7 mouse cellular contexts compared by ENCODE assay signal in genomic region chr7:127208295-127208552, GRCm38 (mm10). TPM values are rescaled to one million over a fixed set of nuclear protein-coding genes. Genes with fewer than 3 reads are reported as not detected.
DNase-seq lines count a peak whose midpoint lies in the region; ATAC-seq lines count a peak whose summit lies in the region.

TSS of gene Tbc1d10b (minus strand) at chr7:127208468.

- 2% methylated on average over 24 of the region's 44 CpGs for WGBS in embryonic facial prominence, embryonic 12.5 days
- under 1% methylated on average over 40 of the region's 44 CpGs for WGBS in heart, embryonic 16.5 days
- WGBS in neural tube, embryonic 14.5 days: under 1% methylated on average over 35 of the region's 44 CpGs

- ATAC-seq in embryonic facial prominence, embryonic 12.5 days (ENCODE audit: insufficient number of reproducible peaks, insufficient read depth, low FRiP score, low TSS enrichment): no peak
- no peak; the same call in 1 of the 2 replicates for ATAC-seq in heart, embryonic 16.5 days (replicated peaks; ENCODE audit: extremely low read depth, insufficient read depth, low FRiP score)
- peak; percentile 4; the same call in 1 of the 2 replicates for ATAC-seq in neural tube, embryonic 14.5 days (ENCODE audit: low read depth)
- ATAC-seq in frontal cortex, adult (ENCODE audit: low TSS enrichment): no peak

- H3K4me2 ChIP-seq in embryonic facial prominence, embryonic 12.5 days (replicated peaks): peak within 1 kb of the TSS; percentile 99
- H3K4me2 ChIP-seq in heart, embryonic 16.5 days (ENCODE audit: low read depth, low read length): peak within 1 kb of the TSS; percentile 96
- H3K4me2 ChIP-seq in neural tube, embryonic 14.5 days (ENCODE audit: low read depth, low read length): peak within 1 kb of the TSS; percentile 100

- peaks cover 17% of the 10 kb centered on the region for H3K4me1 ChIP-seq in embryonic facial prominence, embryonic 12.5 days
- peaks cover 21% of the 10 kb centered on the region for H3K4me1 ChIP-seq in heart, embryonic 16.5 days (ENCODE audit: control insufficient read depth, insufficient read depth, low read length)
- H3K4me1 ChIP-seq in neural tube, embryonic 14.5 days (ENCODE audit: control insufficient read depth, insufficient read depth, low read length): peaks cover 25% of the 10 kb centered on the region

- intact Hi-C loops in left cerebral cortex, postnatal 4 days (cut with DNase I): no loop called here

- H3K36me3 ChIP-seq in embryonic facial prominence, embryonic 12.5 days: peaks cover 11% of the 10 kb centered on the region
- peaks cover 5% of the 10 kb centered on the region for H3K36me3 ChIP-seq in heart, embryonic 16.5 days (ENCODE audit: control insufficient read depth, insufficient read depth)
- H3K36me3 ChIP-seq in neural tube, embryonic 14.5 days (ENCODE audit: control insufficient read depth, insufficient read depth, low read length): peaks cover 2% of the 10 kb centered on the region; the same call in 1 of the 2 replicates

- no peaks in the 10 kb centered on the region for H3K27me3 ChIP-seq in embryonic facial prominence, embryonic 12.5 days
- H3K27me3 ChIP-seq in heart, embryonic 16.5 days (ENCODE audit: control insufficient read depth, insufficient read depth, low read length): no peaks in the 10 kb centered on the region
- H3K27me3 ChIP-seq in neural tube, embryonic 14.5 days (ENCODE audit: control insufficient read depth, insufficient read depth, low read length): no peaks in the 10 kb centered on the region

- DNase-seq in right cerebral cortex, postnatal 14 days: peak; percentile 37
- no peak for DNase-seq in right cerebral cortex, postnatal 10 days (ENCODE audit: low spot score in 2 of 2)
- DNase-seq in left cerebral cortex, postnatal 4 days: no peak

- peak within 1 kb of the TSS; percentile 88 for H3K27ac ChIP-seq in embryonic facial prominence, embryonic 12.5 days
- H3K27ac ChIP-seq in heart, embryonic 16.5 days (ENCODE audit: low read length): peak within 1 kb of the TSS; percentile 89
- H3K27ac ChIP-seq in neural tube, embryonic 14.5 days (ENCODE audit: low read depth, low read length): peak within 1 kb of the TSS; percentile 77

- no peaks in the 10 kb centered on the region for H3K9me3 ChIP-seq in embryonic facial prominence, embryonic 12.5 days
- no peaks in the 10 kb centered on the region for H3K9me3 ChIP-seq in heart, embryonic 16.5 days (replicated peaks; ENCODE audit: control insufficient read depth, low read length)
- H3K9me3 ChIP-seq in neural tube, embryonic 14.5 days (ENCODE audit: control insufficient read depth, low read length): no peaks in the 10 kb centered on the region

- peak within 1 kb of the TSS; percentile 97 for H3K9ac ChIP-seq in embryonic facial prominence, embryonic 12.5 days
- H3K9ac ChIP-seq in heart, embryonic 16.5 days (ENCODE audit: low read length): peak within 1 kb of the TSS; percentile 95
- peak within 1 kb of the TSS; percentile 81 for H3K9ac ChIP-seq in neural tube, embryonic 14.5 days (replicated peaks; ENCODE audit: low read depth, low read length)

- H3K4me3 ChIP-seq in embryonic facial prominence, embryonic 12.5 days: peak within 1 kb of the TSS; percentile 83
- H3K4me3 ChIP-seq in heart, embryonic 16.5 days (ENCODE audit: low read length): peak within 1 kb of the TSS; percentile 88
- peak within 1 kb of the TSS; percentile 90 for H3K4me3 ChIP-seq in neural tube, embryonic 14.5 days (ENCODE audit: low read depth, low read length)

RNA-seq across cellular contexts. Expression of gene Tbc1d10b, which starts in this region (rescaled TPM):
- polyA plus RNA-seq in embryonic facial prominence, embryonic 12.5 days (2016; fragmentation: Nextera tagmentation; extraction: Ambion mirVana): 41.1 and 43.4 TPM in 2 replicates
- polyA plus RNA-seq in heart, embryonic 16.5 days (2015; fragmentation: Nextera tagmentation; extraction: Ambion mirVana): 15.2 and 22.3 TPM in 2 replicates
- 10 to 100 TPM; 73.8 to 78.8 TPM for total RNA-seq in left cerebral cortex, postnatal 4 days (2021)
- 28.5 and 29.4 TPM in 2 replicates for polyA plus RNA-seq in neural tube, embryonic 14.5 days (2014; fragmentation: Nextera tagmentation; extraction: Ambion mirVana)
